Mouse (Mus musculus): ENCODE data around the gene Gm44805.

GRCm38 (mm10) chr7:19667434-19667833, 13.8 kb downstream of the Gm44805 start:
- TF ChIP-seq CTCF (IDR thresholded peaks at IDR 0.05; ENCODE audit: control insufficient read depth, insufficient read depth, low read length) (no peak), POLR2A (IDR thresholded peaks at IDR 0.05; ENCODE audit: borderline replicate concordance, control insufficient read depth, low read depth, low read length) (no peak)

All from bone marrow, adult 2 months (tissue).